Mouse (Mus musculus) thymus, adult 2 months (tissue): ENCODE results near the gene Cfap45. TPM values are rescaled to one million over a fixed set of nuclear protein-coding genes. Genes with fewer than 3 reads are reported as not detected.

Source experiments
- DNase-seq: peaks from one replicate; pipeline ENCODE4 v3.0.0; 2021
- H3K27ac ChIP-seq: fragments of 200-500 bp; 2 replicates; pipeline ENCODE4 v1.5.1; 2012; ENCODE audit warnings: low read length, control low read depth; ENCODE audit not compliant: control insufficient read depth, insufficient read depth
- H3K27me3 ChIP-seq: fragments of 200-500 bp; 2 replicates; pipeline ENCODE4 v1.6.1; 2012; ENCODE audit warnings: mild to moderate bottlenecking, low read length, moderate library complexity, mixed read lengths; ENCODE audit not compliant: control insufficient read depth, insufficient read depth
- H3K36me3 ChIP-seq: fragments of 200-500 bp; 2 replicates; pipeline ENCODE4 v1.6.1; 2012; ENCODE audit warnings: mild to moderate bottlenecking, low read length, moderate library complexity; ENCODE audit not compliant: control insufficient read depth, insufficient read depth
- H3K4me1 ChIP-seq: fragments of 200-500 bp; replicated peaks from 2 replicates; pipeline ENCODE4 v1.6.1; 2012; ENCODE audit warnings: low read length; ENCODE audit not compliant: control insufficient read depth, insufficient read depth
- H3K4me3 ChIP-seq: fragments of 200-500 bp; 2 replicates; pipeline ENCODE4 v1.5.1; 2012; ENCODE audit warnings: mild to moderate bottlenecking, low read length, control low read depth, moderate library complexity; ENCODE audit not compliant: control insufficient read depth, insufficient read depth
- CTCF ChIP-seq: fragments of 200-500 bp; IDR thresholded peaks from 2 replicates; pipeline ENCODE4 v1.5.1; 2012; ENCODE audit warnings: mild to moderate bottlenecking, control low read depth, low read length, moderate library complexity, borderline replicate concordance; ENCODE audit not compliant: control insufficient read depth, poor library complexity, insufficient read depth; ENCODE audit errors: extremely low read depth
- POLR2A ChIP-seq: fragments of 200-500 bp; IDR thresholded peaks from 2 replicates; pipeline ENCODE4 v1.6.1; 2012; ENCODE audit warnings: mild to moderate bottlenecking, low read length, control low read depth, moderate library complexity; ENCODE audit not compliant: control insufficient read depth, poor library complexity, insufficient read depth; ENCODE audit errors: extremely low read depth
- WGBS: fragments of 180-500 bp; shearing (Covaris S2); methylation state at CpG from one replicate; pipeline ENCODE4 v1.1.7; 2018; 5-methylcytosine and 5-hydroxymethylcytosine counted together
- polyA plus RNA-seq: library from polyadenylated mRNA; depleted of rRNA; stranded (reverse); fragments of >200 nt; gene quantifications from 2 replicates; pipeline ENCODE4 v1.2.3, GENCODE M21; 2012

Cfap45 gene
- polyA plus RNA-seq, 1 experiment: 0.15 TPM

DNA sequence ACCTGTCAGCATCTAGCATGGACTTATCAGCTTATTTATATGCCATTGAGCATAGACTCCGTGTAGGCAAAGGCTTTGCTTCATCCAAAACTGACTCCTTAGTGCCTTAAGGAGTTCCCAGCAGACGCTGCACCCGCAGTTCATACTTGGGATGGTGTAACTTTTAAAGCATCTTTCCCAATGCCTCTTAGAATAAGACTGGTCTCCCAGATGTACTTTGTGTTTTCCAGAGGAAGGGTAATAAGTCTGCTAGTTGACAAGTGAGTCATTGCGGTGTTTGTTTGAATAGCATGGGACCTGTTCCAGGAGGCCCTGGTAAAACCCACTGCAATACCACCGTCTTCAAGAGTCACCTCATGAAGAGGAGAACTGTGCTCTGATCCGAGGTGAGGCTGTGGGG is 59.5 kb downstream of the Cfap45 start:
- H3K27me3 ChIP-seq: no peaks in the 10 kb centered on the region
- DNase-seq: no peak
- TF ChIP-seq CTCF (no peak), POLR2A (no peak)
- peaks cover 5% of the 10 kb centered on the region; the same call in 1 of the 2 replicates for H3K4me1 ChIP-seq
- H3K27ac ChIP-seq: no peak overlapping the region
- WGBS: 89% methylated on average over 6 of the region's 6 CpGs
- no peak overlapping the region for H3K4me3 ChIP-seq
- no peaks in the 10 kb centered on the region for H3K36me3 ChIP-seq

DNA sequence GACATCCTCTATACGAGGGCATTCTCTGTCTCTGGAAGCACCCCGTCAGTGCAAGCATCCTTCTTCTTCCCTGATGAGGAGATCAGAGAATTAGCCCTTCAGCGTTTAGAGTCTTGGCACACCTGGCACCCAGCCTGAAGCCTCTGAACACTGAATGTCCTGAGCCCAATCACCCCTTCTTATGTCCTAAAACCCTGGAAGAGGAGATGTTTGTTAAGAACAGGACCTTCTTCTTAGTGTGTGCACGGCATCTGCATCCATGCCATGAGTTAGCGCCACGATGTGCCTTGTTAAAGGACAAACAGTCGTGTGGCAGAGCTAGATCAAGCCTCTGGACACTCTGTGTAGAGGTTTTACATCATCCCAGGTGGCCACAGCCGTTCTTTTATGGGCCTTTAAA is 61.8 kb downstream of the Cfap45 start:
- H3K4me3 ChIP-seq: no peak overlapping the region
- H3K4me1 ChIP-seq: no peaks in the 10 kb centered on the region
- H3K36me3 ChIP-seq: no peaks in the 10 kb centered on the region
- DNase-seq: no peak
- TF ChIP-seq CTCF (no peak), POLR2A (no peak)
- H3K27me3 ChIP-seq: no peaks in the 10 kb centered on the region
- 94% methylated on average over 8 of the region's 8 CpGs for WGBS
- H3K27ac ChIP-seq: no peak overlapping the region

DNA sequence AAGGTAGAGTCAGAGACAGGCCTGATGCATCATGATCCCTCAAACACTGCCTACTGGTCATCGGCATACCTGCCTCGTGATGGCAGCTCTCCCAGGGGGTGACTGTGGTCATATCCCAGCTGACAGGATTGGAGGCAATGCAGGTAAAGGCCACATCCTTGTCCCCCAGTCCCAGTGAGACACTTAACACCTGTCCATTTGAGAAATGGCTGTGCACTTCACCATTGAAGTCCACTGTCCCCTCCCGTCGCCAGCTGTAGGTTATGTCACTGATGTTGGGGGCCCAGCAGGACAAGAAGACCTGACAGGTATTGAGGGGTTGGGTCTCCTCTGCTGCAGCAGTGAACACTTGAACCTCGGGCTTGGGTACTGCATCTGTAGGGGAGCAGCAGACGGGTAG is 63.7 kb downstream of the Cfap45 start:
- H3K4me3 ChIP-seq: no peak overlapping the region
- no peaks in the 10 kb centered on the region for H3K36me3 ChIP-seq
- DNase-seq: no peak
- 93% methylated on average over 6 of the region's 6 CpGs for WGBS
- TF ChIP-seq CTCF: no peak
- TF ChIP-seq POLR2A: no peak
- H3K27ac ChIP-seq: no peak overlapping the region
- H3K27me3 ChIP-seq: no peaks in the 10 kb centered on the region
- no peaks in the 10 kb centered on the region for H3K4me1 ChIP-seq

DNA sequence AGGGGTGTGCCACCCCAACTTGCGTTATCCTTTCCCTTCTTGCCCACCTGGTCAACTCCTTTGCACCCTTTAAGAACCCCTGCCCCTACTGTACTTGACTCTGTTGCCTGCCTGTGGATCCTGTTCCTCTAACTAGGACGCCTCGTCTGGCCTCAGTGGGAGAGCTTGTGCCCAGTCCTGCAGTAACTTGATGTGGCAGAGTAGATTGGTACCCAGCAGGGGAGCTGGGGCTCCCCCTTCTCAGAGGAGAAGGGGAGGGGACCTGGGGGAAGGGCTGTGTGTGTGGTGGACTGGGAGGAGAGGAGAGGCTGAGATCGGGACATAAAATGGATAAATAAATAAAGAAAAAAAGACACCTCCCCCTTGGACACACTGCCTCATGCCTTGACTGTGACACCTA is 64.4 kb downstream of the Cfap45 start:
- 84% methylated on average over 4 of the region's 4 CpGs for WGBS
- no peaks in the 10 kb centered on the region for H3K4me1 ChIP-seq
- TF ChIP-seq CTCF (no peak), POLR2A (no peak)

DNA sequence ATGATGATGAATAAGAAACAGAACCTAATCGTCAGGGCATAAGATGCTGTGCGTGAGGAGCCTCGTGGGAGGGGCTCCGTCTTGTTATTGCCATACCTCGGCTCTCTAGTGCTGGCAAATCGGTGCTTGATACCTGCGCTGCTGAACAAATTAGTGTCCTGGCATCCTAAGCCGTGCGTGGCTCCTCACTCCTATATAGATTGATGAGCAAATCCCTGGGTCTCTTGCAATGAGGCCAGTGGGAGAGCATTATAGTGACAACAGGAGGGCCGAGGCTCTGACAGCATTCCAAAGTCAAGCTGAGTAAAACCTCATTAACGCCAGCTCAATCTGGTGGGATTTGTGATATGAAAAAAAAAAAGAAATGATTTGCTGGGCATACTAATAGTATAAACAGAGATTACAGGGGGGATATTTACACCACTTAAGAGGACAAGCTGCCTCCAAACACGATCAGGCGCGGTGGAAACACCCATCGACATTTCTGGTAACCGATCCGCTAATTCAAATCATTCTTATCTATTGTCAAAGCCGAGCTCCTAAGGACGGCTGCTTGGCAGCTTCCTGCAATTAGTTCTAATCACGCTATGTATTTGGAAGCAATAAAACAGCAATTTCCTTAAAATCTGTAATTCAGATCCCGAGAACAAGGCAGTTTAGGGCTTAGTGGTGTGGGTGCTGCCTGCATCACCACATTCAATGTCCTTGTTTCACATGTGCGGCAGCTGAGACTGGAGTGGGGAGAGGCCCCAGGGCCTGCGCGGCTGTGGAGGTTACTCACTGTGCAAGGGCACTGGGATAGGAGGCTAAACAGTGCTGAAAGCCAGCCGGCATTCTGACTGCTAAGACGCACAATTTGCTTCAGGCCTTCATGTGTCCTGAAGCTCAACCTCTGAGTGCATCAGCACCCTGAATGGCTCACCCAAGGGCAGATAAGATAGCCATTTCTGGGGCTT is 65.3 kb downstream of the Cfap45 start:
- Histone ChIP-seq H3K4me1 (peaks cover 4% of the 10 kb centered on the region), H3K27ac (no peak overlapping the region), H3K27me3 (no peaks in the 10 kb centered on the region), H3K36me3 (no peaks in the 10 kb centered on the region), H3K4me3 (no peak overlapping the region)
- 91% methylated on average over 26 of the region's 26 CpGs for WGBS
- TF ChIP-seq CTCF (no peak), POLR2A (no peak)
- DNase-seq: no peak

More for the DNA sequence above, 64.4 kb downstream of the Cfap45 start:
- Histone ChIP-seq H3K36me3 (no peaks in the 10 kb centered on the region), H3K4me3 (no peak overlapping the region), H3K27me3 (no peaks in the 10 kb centered on the region), H3K27ac (no peak overlapping the region)
- DNase-seq: no peak

DNA sequence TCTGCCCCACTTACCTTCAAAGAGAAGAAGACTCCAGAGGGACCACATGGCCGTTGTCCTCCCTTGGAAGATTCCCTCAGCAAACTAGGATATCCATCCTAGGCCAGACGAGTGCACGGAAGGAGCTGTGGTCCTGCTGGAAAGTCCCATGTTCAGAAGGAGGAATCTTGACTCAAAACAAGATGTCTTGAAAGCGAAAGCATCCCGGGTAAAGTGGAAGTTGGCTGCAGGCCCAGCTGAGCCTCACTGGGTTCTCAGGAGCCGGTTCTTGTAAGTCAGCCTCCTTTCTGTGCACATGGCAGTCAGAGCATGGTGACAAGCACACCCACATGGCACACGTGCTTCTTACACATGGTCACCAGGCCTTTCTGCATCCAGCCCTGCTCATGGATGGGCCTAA is 69.8 kb downstream of the Cfap45 start, which contains the start of gene Slamf8:
Gene Slamf8, minus strand, starts transcription at position 184 of the 400 bp plus-strand sequence.
- Histone ChIP-seq H3K36me3 (no peaks in the 10 kb centered on the region), H3K27ac (no peak within 1 kb of the TSS), H3K27me3 (no peaks in the 10 kb centered on the region), H3K4me3 (no peak within 1 kb of the TSS), H3K4me1 (peaks cover 4% of the 10 kb centered on the region)
- no peak for DNase-seq
- no peak for TF ChIP-seq POLR2A
- 50% methylated on average over 7 of the region's 7 CpGs for WGBS

DNA sequence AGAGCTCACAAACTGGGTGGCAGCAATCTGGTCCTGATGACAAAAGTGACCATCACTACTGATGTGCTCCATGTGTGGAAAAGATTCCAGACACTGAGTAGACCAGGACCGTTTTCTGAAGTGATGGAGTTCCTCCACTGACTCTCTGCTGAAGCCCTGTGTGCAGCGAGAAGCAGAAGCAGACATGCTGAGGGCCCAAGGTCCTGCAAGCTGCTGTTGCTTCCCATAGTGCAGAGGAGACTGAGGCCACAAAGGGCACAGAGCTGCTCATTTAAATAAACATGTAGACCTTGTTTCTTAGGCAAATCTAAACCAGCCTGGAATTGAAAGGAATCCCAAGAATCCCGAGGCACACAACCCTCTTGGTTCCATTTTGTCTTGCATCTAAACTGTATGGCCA is 72.7 kb downstream of the Cfap45 start:
- WGBS: 88% methylated on average over 3 of the region's 3 CpGs
- Histone ChIP-seq H3K27me3 (no peaks in the 10 kb centered on the region), H3K4me1 (peaks cover 4% of the 10 kb centered on the region), H3K4me3 (no peak overlapping the region), H3K36me3 (no peaks in the 10 kb centered on the region), H3K27ac (no peak overlapping the region)
- TF ChIP-seq CTCF (no peak), POLR2A (no peak)
- DNase-seq: no peak
